Comparison of ENCODE assay signal across 14 mouse cellular contexts in genomic region chr9:123335044-123335670, GRCm38 (mm10). TPM values are rescaled to one million over a fixed set of nuclear protein-coding genes. Genes with fewer than 3 reads are reported as not detected.
DNase-seq lines count a peak whose midpoint lies in the region; ATAC-seq lines count a peak whose summit lies in the region.
"Had no signal": no experiment of that assay in that cellular context is flagged by ENCODE, and none has a peak within 500 bp of the region (broad histone marks: within the 10 kb centered on the region; RNA-seq: fewer than 3 reads in every experiment).

No protein-coding gene starts in this region.

- H3K27me3 ChIP-seq in forebrain, embryonic 14.5 days (replicated peaks; ENCODE audit: control insufficient read depth, insufficient read depth, low read length) = no peaks in the 10 kb centered on the region
- no peaks in the 10 kb centered on the region for H3K27me3 ChIP-seq in forebrain, embryonic 12.5 days
- H3K27me3 ChIP-seq in intestine, embryonic 14.5 days (replicated peaks; ENCODE audit: control insufficient read depth, insufficient read depth, low read length) = no peaks in the 10 kb centered on the region
- no peaks in the 10 kb centered on the region for H3K27me3 ChIP-seq in intestine, embryonic 15.5 days (replicated peaks)
- H3K27me3 ChIP-seq in neural tube, embryonic 13.5 days = no peaks in the 10 kb centered on the region
- H3K27me3 ChIP-seq: liver, embryonic 13.5 days had no signal

- no peak for ATAC-seq in forebrain, embryonic 14.5 days
- no peak for ATAC-seq in forebrain, embryonic 12.5 days (ENCODE audit: low FRiP score)
- no peak for ATAC-seq in intestine, embryonic 14.5 days (replicated peaks; ENCODE audit: low FRiP score, low TSS enrichment, low read depth)
- ATAC-seq in intestine, embryonic 15.5 days = no peak
- ATAC-seq in neural tube, embryonic 13.5 days (ENCODE audit: low read depth) = peak; percentile 84

- no peaks in the 10 kb centered on the region for H3K36me3 ChIP-seq in forebrain, embryonic 14.5 days (ENCODE audit: control insufficient read depth, insufficient read depth, low read length)
- no peaks in the 10 kb centered on the region for H3K36me3 ChIP-seq in forebrain, embryonic 12.5 days (replicated peaks)
- no peaks in the 10 kb centered on the region for H3K36me3 ChIP-seq in intestine, embryonic 14.5 days (ENCODE audit: control insufficient read depth, insufficient read depth, low read length)
- H3K36me3 ChIP-seq in intestine, embryonic 15.5 days = no peaks in the 10 kb centered on the region
- no peaks in the 10 kb centered on the region for H3K36me3 ChIP-seq in neural tube, embryonic 13.5 days
- H3K36me3 ChIP-seq: liver, embryonic 13.5 days had no signal

- 48% methylated on average over 5 of the region's 5 CpGs for WGBS in forebrain, embryonic 14.5 days
- 60% methylated on average over 5 of the region's 5 CpGs for WGBS in forebrain, embryonic 12.5 days
- 44% methylated on average over 5 of the region's 5 CpGs for WGBS in intestine, embryonic 14.5 days
- 49% methylated on average over 5 of the region's 5 CpGs for WGBS in intestine, embryonic 15.5 days
- 37% methylated on average over 5 of the region's 5 CpGs for WGBS in neural tube, embryonic 13.5 days

- no peak overlapping the region for H3K9ac ChIP-seq in forebrain, embryonic 14.5 days (ENCODE audit: low read length)
- H3K9ac ChIP-seq in forebrain, embryonic 12.5 days = no peak overlapping the region
- H3K9ac ChIP-seq in intestine, embryonic 14.5 days (ENCODE audit: low read length) = no peak overlapping the region
- no peak overlapping the region for H3K9ac ChIP-seq in intestine, embryonic 15.5 days
- no peak overlapping the region for H3K9ac ChIP-seq in neural tube, embryonic 13.5 days
- H3K9ac ChIP-seq: liver, embryonic 13.5 days had no signal

- H3K4me2 ChIP-seq in forebrain, embryonic 14.5 days (ENCODE audit: low read length) = no peak overlapping the region
- H3K4me2 ChIP-seq in forebrain, embryonic 12.5 days = no peak overlapping the region
- no peak overlapping the region for H3K4me2 ChIP-seq in intestine, embryonic 14.5 days (ENCODE audit: low read length)
- H3K4me2 ChIP-seq in intestine, embryonic 15.5 days (replicated peaks) = no peak overlapping the region
- no peak overlapping the region for H3K4me2 ChIP-seq in neural tube, embryonic 13.5 days
- H3K4me2 ChIP-seq: liver, embryonic 13.5 days had no signal

- peak; percentile 29 for DNase-seq in forebrain, embryonic 14.5 days (ENCODE audit: low spot score)
- peak; percentile 50 for DNase-seq in intestine, embryonic 14.5 days (ENCODE audit: low spot score)
- DNase-seq in neural tube, embryonic 10.5 days (ENCODE audit: extremely low spot score, low spot score) = no peak
- no peak for DNase-seq in spleen, postnatal 4 days (ENCODE audit: low spot score in 2 of 2)
- DNase-seq: adrenal gland, adult 8-10 months; cerebellum, adult 2 months; embryo, embryonic 11 days; liver, embryonic 13.5 days; right cerebral cortex, postnatal 25 days; thymus, postnatal 36 days had no signal

- H3K27ac ChIP-seq in forebrain, embryonic 14.5 days (ENCODE audit: low read depth, low read length) = no peak overlapping the region
- H3K27ac ChIP-seq in forebrain, embryonic 12.5 days = no peak overlapping the region
- H3K27ac ChIP-seq in intestine, embryonic 14.5 days (ENCODE audit: low read depth) = no peak overlapping the region
- no peak overlapping the region for H3K27ac ChIP-seq in intestine, embryonic 15.5 days
- H3K27ac ChIP-seq in neural tube, embryonic 13.5 days (replicated peaks) = 0 out of 2 replicates have a peak overlapping the region, but pooled peaks have one; percentile 42
- H3K27ac ChIP-seq: liver, embryonic 13.5 days had no signal

- no peaks in the 10 kb centered on the region for H3K9me3 ChIP-seq in forebrain, embryonic 14.5 days (replicated peaks; ENCODE audit: control insufficient read depth, low read length)
- H3K9me3 ChIP-seq in forebrain, embryonic 12.5 days = no peaks in the 10 kb centered on the region
- H3K9me3 ChIP-seq in intestine, embryonic 14.5 days (ENCODE audit: control insufficient read depth, low read length) = no peaks in the 10 kb centered on the region
- H3K9me3 ChIP-seq in intestine, embryonic 15.5 days = no peaks in the 10 kb centered on the region
- H3K9me3 ChIP-seq in neural tube, embryonic 13.5 days = no peaks in the 10 kb centered on the region
- H3K9me3 ChIP-seq: liver, embryonic 13.5 days; megakaryocyte, embryonic 14.5 days had no signal

- H3K4me1 ChIP-seq in forebrain, embryonic 14.5 days (ENCODE audit: control insufficient read depth, insufficient read depth, low read length) = no peaks in the 10 kb centered on the region
- 0 out of 2 replicates have a peak, but pooled peaks cover 5% of the 10 kb centered on the region for H3K4me1 ChIP-seq in forebrain, embryonic 12.5 days
- no peaks in the 10 kb centered on the region for H3K4me1 ChIP-seq in intestine, embryonic 14.5 days (replicated peaks; ENCODE audit: control insufficient read depth, insufficient read depth, low read length)
- H3K4me1 ChIP-seq in intestine, embryonic 15.5 days (replicated peaks) = no peaks in the 10 kb centered on the region
- peaks cover 16% of the 10 kb centered on the region for H3K4me1 ChIP-seq in neural tube, embryonic 13.5 days (replicated peaks)
- H3K4me1 ChIP-seq: liver, embryonic 13.5 days had no signal

- no peak overlapping the region for H3K4me3 ChIP-seq in forebrain, embryonic 14.5 days (ENCODE audit: low read depth, low read length)
- no peak overlapping the region for H3K4me3 ChIP-seq in forebrain, embryonic 12.5 days (replicated peaks)
- no peak overlapping the region for H3K4me3 ChIP-seq in intestine, embryonic 14.5 days (ENCODE audit: low read depth, low read length)
- H3K4me3 ChIP-seq in intestine, embryonic 15.5 days (replicated peaks) = no peak overlapping the region
- H3K4me3 ChIP-seq in neural tube, embryonic 13.5 days = no peak overlapping the region
- H3K4me3 ChIP-seq: liver, embryonic 13.5 days; megakaryocyte, embryonic 14.5 days had no signal

RNA-seq across cellular contexts. Expression of gene Lars2, which starts 31.6 kb away (rescaled TPM):
- 1,006 and 1,510 TPM in 2 replicates for polyA plus RNA-seq in forebrain, embryonic 14.5 days (2014; fragmentation: Nextera tagmentation; extraction: Ambion mirVana)
- 1,169 and 1,259 TPM in 2 replicates for polyA plus RNA-seq in forebrain, embryonic 12.5 days (2016; fragmentation: Nextera tagmentation; extraction: Ambion mirVana)
- 1,414 and 1,457 TPM in 2 replicates for polyA plus RNA-seq in intestine, embryonic 14.5 days (2014; fragmentation: Nextera tagmentation; extraction: Ambion mirVana)
- 932 and 948 TPM in 2 replicates for polyA plus RNA-seq in intestine, embryonic 15.5 days (2015; fragmentation: Nextera tagmentation; extraction: Ambion mirVana)
- 828 and 850 TPM in 2 replicates for polyA plus RNA-seq in neural tube, embryonic 13.5 days (2015; fragmentation: Nextera tagmentation; extraction: Ambion mirVana)

Comparison
In these comparisons a context has a peak if more than half of its experiments do, and no peak if none do; other contexts are left out.
1. DNase-seq: peak in forebrain, embryonic 14.5 days (single experiment) and intestine, embryonic 14.5 days (single experiment); none in neural tube, embryonic 10.5 days (single experiment) and spleen, postnatal 4 days (0 of 2).